Mouse (Mus musculus) olfactory bulb, adult 2 months (tissue): ENCODE data around the gene Cyp2w1.

Experiments used
- CTCF ChIP-seq: fragments of 200-500 bp; IDR thresholded peaks from 2 replicates; pipeline ENCODE4 v1.5.1; 2012; ENCODE audit warnings: low read depth, mild to moderate bottlenecking, low read length, moderate library complexity; ENCODE audit not compliant: insufficient read depth
- POLR2A ChIP-seq: fragments of 200-500 bp; IDR thresholded peaks from 2 replicates; pipeline ENCODE4 v1.6.1; 2012; ENCODE audit warnings: mild to moderate bottlenecking, low read depth, low read length, moderate library complexity; ENCODE audit not compliant: insufficient read depth

GRCm38 (mm10) chr5:139351134-139351533 lies 1.3 kb upstream of the Cyp2w1 start, which contains the start of gene Cox19:
- no peak for TF ChIP-seq CTCF
- no peak for TF ChIP-seq POLR2A
